Mouse (Mus musculus) activated CD4-positive, CD25-positive, alpha-beta regulatory T cell, adult 4 months (primary cell): ENCODE results near the gene Shd. TPM values are rescaled to one million over a fixed set of nuclear protein-coding genes. Genes with fewer than 3 reads are reported as not detected.
A peak's percentile ranks its signal among the peaks of the same experiment; 100 is the strongest.
"Not testable (repeated sequence)": the region's sequence is repeated elsewhere in the genome, so short reads cannot be mapped to it uniquely, and the experiment has no call there.

ENCODE experiments used
- ATAC-seq: one replicate; pipeline ENCODE4 v1.8.0; 2017
- polyA plus RNA-seq, 2 experiments: library from polyadenylated mRNA; unstranded; fragments of 100-300 nt; shearing (Covaris generic); gene quantifications; one replicate each; pipeline ENCODE4 v1.2.1; 2017

The Shd gene
- not detected for polyA plus RNA-seq

DNA sequence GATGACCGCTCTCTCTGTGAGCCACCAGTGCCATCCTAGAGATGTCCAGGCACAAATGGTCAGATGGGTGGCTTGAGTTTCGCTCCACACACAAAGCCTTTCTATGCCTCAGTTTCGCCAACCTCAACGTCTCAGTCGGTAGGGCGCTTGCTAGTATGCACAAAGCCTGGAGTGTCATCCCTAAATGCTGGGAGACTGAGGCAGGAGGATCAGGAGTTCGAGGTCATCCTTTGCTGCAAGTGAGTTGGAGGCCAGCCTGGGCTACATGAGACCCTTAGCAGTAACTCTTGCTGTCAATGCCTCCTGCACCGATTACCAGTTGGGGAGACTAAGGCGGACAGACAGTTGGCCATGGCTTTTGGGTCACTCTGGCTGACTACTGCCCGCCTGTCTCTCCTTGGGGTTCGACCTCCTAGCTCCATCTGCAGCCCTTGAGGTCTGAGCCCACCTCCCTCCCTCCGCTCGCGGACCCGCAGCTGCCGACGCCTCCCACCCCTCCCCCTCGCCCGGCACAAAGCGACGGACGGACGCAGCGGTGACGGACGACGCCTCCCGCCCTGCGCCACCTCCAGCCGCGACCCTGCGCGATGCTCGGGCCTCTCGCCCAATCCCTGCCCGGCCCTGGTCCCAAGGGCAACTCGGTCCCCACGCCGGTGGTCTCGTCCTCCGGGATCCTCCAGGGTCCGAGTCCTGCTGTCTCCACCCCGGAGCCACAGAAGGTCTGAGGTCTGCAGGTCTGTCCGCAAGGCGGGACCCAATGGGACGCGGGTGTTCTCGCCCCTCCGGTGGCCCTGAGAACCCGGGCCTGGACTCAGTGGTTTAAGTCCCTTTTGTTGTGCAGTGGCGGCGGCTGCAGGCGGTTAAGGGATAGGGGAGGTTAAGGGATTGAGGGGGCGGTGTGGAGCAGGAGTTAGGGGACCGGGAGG, at the start of gene Shd:
TSS of gene Shd (plus strand) at position 502 of the 926 bp plus-strand sequence.
- ATAC-seq, result no peak

DNA sequence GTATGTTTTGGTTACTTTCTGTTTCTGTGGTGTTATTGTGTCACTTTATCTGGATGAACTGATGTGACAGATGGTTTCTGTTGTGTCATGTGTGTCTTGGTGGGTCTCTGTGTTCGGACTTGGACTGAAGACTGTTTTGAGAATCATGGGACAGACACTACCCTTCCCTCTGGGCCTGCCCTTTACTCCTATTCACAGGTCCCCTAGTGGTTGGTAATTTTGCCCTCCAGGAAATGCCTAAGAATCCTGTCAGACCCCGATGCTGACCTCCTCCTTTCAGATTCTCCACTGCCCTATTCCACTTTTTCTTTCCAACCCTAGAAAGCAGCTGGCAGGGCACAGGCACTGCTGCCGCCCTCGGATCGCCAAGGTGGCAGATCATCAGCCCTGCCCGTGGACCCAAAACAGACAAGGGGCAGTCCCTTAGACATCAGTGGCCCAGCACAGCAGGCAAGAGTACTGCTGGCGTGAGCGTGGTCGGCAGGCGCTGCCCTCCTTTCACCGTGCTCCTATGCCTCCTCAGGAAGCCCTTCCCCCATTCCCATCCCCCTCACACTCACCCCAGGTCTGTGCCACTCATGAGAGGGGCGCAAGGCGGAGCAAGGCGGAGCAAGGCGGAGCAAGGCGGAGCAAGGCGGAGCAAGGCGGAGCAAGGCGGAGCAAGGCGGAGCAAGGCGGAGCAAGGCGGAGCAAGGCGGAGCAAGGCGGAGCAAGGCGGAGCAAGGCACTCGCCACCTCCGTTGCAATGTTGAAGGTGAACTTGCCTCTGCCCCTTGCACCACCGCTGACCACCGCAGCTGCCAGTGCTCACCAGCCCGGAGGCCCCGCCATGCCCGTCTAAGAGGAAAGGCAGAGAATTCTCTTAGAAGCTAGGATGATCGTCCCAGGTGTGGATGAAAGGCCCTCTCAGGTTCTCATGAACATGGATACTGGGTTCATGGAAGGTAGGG, 38.4 kb upstream of the Shd start:
- ATAC-seq, result peak; percentile 83

DNA sequence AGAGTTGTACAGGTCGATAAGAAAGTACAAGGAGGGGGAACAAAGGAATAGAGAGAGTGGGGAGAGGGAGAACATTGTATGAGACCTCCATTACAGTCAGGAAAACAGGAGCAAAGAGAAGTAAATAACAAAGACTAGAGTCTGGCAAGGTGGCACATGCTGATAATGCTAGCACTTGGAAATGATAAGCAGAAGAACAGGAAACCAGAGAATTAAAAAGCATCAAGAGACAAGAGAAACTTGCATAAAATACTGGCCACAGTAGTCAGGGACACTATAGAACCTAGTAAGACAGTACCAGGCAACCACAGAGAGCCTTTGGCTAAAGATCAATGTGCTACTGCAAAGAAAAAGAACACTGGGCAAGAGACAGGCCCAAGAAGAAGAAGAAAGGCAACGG, 37.6 kb upstream of the Shd start:
- no peak for ATAC-seq

DNA sequence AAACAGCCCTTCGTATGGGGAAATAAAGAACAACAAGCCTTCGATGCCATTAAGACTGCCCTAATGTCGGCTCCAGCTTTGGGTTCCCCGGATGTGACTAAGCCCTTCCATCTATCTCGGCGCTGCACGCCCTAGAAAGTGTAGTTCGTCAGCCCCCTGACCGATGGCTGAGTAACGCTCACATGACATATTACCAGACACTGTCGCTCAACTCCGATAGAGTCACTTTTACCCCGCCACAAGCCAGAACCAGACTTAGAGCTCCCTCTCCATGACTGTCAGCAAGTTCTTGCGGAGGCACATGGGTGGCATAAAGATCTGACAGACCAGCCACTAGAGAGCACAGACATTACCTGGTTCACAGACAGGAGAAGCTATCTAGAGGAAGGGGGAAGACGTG, 37.1 kb upstream of the Shd start:
- no peak for ATAC-seq

DNA sequence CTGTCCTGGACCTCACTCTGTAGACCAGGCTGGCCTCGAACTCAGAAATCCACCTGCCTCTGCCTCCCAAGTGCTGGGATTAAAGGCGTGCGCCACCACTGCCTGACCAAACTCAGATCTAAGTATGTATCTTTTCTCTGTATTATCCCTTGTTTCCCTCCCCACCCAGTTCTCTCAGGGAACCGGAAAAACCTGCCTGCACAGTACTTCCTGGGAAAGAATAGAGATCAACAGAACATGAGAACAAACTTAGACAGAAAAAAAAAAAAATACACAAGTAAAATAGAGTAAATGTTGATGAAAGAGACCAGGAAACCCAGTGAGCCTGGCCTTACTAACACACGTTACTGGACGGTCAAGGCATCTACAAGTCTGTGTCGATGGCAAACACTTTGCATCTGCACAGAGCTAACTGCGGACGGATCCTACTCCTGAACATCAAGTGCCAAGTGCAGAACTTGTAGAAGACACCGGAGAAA, 25.8 kb upstream of the Shd start:
- not testable (repeated sequence) for ATAC-seq

DNA sequence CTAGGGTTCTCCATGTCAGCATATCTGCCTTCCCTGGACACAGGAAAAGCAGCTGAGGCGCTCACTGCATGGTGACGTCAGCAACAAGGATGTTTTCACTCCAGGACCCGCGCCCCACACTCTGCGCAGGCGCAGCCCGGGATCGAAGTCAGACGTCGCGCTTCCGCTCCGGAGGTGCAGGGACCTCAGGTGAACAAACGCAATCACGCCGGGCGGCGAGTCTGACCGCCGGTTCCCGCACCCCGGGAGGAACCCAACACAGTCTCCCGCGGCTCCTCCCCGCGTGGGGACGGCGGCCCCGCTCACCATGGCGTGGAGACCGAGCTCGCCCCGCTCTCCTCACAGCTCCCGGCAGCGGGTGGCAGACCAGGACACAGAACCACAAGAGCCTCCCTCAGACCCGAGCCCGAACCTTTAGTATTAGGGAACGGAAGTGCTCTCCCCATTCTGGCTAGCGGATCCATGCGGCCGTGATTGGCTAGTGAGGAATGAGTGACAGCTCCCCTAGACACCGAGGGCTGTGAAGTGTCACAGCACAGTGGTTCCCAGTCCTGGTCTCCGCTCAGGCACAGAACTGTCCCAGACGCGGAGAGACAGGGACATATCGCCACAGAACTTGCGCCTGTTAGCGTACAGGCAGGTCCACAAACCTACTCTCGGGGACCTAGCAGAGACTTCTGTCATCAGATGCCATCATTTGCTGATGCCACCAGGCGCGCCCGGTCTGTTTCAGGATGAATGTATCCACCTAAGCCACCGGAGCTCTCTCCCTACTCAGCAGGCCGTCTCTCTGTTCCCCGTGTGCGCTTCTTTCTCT, 25.2 kb upstream of the Shd start:
- ATAC-seq, result peak; percentile 94

DNA sequence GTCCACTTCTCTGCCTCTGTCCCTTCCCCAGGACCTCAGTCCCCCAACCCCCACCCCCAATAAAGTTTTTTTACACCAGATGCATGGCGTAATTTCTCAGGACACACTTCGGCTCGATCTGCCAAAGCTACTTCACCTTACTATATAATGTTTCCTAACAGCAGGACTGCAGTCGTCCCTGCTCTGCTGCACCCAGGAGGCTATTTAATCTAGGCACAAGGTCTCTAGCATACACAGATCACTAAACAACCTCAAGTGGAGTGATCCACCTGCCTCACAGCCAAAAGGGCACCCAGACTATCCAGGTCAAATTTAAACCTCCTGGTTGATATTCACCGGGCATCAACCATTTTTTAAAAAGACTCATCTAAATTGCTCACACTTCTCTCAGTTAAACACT, 24.6 kb upstream of the Shd start:
- no peak for ATAC-seq

DNA sequence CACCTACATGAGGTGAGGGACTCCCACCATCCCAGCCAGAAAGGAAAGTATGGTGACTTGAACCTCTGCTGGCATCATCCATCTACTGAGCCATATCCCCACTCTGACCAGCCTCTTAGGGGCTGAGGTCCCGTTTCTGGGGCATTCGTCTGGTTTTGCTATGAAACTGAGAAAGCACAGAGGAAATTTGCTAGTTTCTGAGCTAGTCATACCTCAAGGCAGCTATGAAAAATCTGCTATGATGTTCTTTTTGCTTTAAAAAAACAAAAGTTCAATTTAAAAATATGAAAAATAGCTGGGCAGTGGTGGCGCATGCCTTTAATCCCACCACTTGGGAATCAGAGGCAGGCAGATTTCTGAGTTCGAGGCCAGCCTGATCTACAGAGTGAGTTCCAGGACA, 21.6 kb upstream of the Shd start:
- ATAC-seq, result no peak

DNA sequence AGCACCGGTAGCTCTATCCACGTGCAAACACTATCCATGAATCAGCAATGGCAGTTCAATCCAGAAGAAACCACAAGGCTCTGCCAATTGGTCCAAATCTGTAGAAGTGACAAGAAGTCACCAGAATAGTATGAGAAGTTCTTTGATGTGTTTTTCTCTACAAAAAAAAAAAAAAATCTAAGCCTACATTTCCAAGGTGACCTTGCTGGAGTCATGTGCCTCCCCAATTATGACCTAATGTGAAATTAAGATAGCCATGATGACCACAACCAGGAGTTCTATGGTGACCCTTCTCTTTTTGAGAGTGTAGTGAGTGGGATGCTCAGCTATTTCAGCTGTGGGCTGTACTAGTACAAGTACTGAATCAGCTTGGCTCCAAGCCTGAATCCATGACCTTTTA, 20.9 kb upstream of the Shd start, which contains the start of gene Zfp119b:
TSS of gene Zfp119b (minus strand) at position 101 of the 400 bp plus-strand sequence.
- ATAC-seq, result no peak

DNA sequence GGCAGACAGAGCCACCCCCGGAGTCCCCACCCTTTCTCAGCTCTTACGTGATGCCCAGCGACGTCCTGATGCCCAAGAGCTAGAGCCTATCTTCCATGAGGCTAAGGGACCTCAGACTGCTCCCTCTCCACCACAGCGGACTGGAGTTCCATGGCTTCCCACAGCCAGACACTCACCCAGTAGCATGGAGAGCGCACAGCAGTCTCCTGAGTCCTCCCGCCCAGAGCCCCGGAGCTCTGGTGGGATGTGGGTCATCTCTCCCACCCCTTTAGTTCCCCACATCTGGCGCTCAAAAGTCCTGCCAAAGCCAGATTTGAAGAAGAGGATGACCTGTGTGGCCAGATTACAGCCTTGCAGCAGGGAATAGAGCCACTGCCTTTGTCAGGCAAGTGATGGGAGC, 19.7 kb upstream of the Shd start:
- ATAC-seq, result no peak

DNA sequence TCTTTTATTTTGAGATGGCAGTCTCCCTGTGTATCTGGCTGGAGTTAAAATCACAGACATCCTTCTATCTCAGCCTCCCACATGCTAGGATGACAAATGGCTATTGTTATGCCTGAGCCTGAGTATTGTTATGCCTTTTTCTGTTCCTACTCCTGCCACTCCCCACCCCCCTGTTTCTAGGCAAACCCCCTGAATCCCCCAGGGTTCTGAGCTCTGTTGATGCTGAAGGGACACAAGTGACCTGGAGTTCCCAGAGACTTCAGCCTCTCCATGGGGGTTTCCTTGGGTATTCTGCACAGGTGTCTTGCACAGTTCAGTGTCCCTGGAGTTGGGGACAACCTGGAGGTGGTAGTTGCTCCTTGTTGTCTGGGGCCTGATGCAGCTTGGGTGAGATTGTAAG, 18.2 kb upstream of the Shd start:
- no peak for ATAC-seq

DNA sequence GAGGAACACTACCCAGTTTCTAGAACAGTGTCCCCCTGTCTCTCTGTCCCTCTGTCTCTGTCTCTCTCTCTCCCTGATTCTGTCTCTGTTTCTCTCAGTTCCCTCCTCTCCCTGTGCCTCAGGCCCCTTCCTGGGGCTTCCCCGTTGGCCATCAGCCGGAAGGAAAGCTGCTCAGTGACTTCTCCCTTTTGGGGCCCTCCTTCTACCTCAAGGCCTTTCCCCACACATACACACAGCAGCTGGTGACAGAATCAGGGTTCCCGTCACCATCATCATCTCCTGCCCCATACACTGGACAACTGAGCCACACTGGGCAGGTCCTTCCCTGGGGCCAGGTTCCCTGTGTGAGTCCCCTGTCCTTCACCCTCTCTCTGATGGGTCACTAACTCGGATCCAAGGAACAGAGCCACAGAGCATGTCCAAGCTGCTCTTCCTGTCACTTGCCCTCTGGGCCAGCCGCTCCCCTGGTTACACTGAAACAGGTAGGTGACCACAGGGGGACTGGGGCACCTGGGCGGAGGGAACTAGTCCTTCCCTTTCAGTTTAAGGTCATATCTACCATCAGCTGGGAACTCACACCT, 17.7 kb upstream of the Shd start, which contains the start of gene Ebi3:
TSS of gene Ebi3 (plus strand) at position 194 of the 581 bp plus-strand sequence.
- ATAC-seq, result peak; percentile 65

DNA sequence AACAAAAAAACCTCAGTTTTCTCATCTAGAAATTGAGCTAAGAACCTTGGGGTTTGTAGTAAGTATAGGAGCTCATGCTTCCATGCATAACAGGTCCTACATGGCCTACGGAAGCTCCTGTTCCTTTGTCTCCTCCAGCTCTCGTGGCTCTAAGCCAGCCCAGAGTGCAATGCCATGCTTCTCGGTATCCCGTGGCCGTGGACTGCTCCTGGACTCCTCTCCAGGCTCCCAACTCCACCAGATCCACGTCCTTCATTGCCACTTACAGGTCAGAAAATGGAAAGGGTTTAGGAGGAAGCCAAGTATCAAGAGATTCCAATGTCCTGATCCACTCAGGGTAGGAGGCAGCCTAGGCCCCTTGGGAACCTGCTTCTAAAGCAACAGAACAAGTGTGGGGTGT, 16.5 kb upstream of the Shd start:
- ATAC-seq, result no peak

DNA sequence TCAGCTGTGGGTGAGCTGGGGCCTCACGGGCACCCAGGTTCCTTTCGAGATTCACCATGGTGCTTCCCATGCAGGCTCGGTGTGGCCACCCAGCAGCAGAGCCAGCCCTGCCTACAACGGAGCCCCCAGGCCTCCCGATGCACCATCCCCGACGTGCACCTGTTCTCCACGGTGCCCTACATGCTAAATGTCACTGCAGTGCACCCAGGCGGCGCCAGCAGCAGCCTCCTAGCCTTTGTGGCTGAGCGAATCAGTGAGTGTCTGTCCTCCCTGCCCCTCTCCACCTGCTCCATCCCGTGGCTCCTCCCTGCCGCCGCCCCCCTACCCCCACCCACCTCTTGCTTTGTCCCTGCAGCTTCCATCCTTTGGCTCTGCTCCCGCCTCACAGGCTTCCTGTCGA, 16.0 kb upstream of the Shd start:
- ATAC-seq, result no peak

DNA sequence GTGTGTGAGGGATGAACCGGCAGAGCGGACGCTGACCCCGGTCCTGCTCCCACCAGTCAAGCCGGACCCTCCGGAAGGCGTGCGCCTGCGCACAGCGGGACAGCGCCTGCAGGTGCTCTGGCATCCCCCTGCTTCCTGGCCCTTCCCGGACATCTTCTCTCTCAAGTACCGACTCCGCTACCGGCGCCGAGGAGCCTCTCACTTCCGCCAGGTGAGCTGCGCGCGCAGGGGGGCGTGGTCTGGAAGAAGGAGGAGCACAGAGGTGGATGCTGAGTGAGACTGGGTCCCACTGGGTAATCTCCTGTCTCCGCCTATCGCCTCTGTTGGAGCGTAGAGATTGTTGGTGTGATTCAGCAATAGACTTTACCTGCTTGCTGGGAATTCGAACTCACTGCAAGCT, 14.1 kb upstream of the Shd start:
- ATAC-seq, result no peak

DNA sequence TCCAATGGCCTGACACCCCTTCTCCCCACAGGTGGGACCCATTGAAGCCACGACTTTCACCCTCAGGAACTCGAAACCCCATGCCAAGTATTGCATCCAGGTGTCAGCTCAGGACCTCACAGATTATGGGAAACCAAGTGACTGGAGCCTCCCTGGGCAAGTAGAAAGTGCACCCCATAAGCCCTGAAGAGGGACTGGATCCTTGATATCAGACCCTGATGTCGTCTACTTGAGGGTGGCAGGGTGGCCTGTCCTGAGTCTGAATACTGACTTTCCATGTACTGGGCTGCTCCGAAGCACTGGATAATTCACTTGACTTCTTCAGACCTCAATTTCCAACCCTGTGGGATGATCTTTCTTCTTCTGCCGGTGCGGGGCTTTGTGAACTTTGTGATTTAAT, 13.7 kb upstream of the Shd start:
- ATAC-seq, result no peak

DNA sequence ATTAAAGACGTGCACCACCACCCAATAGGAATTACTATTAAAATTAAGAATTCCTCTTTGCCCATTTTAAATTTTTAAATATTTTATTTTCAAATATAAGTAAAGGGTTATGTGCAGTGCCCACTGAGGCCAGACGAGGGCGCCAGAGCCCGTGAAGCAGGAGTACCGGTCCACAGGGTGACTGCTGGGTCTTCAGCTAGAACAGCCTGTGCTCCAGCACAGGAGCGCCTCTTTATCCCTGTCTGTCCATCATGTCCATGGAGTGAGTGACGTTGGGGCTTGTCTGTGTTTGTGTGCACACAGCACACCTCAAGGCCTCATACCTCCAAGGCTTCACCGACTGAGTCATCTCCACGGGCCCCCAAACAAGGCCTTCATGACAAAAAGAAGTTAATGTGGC, 13.1 kb upstream of the Shd start:
- no peak for ATAC-seq

DNA sequence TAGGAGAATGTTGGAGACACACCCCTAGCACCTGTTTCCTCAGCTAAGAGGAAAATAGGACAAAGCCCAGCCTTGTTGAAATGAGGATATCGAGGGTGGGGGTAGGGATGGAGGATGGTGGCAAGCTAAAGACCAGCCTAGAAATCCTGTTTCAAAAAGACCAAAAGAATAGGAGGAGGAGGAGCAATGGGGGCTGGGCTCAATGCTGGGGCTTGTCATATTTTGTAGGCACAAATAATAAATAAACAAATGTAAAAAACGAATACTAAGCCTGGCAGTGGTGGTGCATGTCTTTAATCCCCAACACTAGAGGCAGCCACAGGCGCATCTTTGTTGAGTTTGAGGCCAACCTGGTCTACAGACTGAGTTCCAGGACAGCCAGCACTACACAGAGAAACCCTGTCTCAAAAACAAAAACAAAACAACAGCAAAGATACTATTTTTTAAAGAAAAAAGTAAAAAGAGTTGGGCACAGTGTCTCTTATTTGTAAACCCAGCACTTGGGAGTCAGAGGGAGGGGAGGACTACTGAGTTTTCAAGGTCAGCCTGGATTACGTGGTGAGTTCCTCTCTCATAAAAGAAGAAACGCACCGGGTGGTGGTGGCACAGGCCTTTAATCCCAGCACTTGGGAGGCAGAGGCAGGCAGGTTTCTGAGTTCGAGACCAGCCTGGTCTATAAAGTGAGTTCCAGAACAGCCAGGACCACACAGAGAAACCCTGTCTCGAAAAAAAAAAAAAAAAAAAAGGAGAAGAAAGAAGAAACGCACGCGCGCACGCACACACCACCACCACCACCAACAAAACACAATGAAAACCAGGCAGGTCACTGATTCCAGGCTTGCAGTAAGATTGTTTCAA, 12.3 kb upstream of the Shd start:
- ATAC-seq, result no peak

DNA sequence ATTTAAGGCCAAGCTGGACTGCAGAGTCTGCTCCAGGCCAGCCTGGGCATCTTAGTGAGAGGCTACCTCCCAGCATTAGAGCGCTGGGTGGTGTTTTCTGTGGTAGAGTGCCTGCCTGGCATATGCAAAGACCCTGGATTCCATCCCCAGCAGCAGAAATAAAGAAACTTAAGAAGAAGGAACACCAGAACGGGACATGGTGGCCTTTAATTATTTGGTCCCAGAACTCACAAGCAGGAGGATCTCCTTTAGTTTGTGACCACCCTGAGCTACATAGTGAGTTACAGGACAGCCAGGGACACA, 11.7 kb upstream of the Shd start:
- no peak for ATAC-seq

DNA sequence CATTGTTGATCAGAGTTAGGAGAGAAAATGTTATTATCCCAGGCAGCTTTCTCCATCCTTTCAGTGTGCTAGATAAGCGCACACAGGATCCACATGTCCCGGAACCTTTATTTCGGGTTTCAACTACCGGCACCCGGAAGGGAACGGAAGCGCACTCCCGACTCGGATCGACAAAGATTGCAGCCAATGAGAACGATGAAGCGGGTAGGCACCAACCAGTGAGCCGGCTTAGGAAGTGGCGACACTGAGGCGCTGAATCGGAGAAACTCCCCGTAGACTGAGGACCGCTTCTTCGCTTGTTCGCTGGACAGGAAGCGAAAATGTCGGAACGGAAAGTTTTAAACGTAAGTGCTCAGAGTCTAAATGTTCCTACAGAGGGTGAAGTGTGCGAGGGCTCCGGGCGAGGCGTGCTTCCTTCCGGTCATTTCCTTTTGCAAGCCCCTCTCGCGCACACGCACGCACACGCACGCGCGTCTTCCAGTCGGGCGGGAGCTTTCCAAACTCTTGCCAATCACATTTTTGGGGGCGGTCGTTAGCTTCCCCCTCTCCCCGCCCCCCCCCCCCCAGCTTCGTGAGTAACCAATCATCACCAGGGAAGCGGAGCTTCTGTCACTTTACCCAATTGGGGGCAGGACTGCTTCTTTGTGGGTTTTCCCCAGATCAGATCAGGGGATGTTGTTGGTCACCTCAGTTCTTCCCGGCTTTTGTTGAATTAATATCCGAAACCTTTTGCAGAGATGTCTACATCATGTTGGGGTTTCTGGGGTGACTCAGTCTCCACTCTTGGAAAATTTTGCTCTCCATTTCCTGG, 11.1 kb upstream of the Shd start, which contains the start of gene Yju2:
TSS of gene Yju2 (plus strand) at position 182 of the 811 bp plus-strand sequence.
- ATAC-seq, result peak; percentile 93
